Mouse (Mus musculus) forebrain, embryonic 16.5 days (tissue): ENCODE measurements around the gene Dph1. TPM values are rescaled to one million over a fixed set of nuclear protein-coding genes. Genes with fewer than 3 reads are reported as not detected.

Experiments used
- ATAC-seq: fragments of 200-750 bp; cut with Nextera tagmentation; 2 replicates; pipeline ENCODE4 v1.8.0; 2017; ENCODE audit warnings: mild to moderate bottlenecking, moderate library complexity
- H3K27ac ChIP-seq: fragments of 300-500 bp; sonication (generic); 2 replicates; pipeline ENCODE4 v1.5.1; 2014; ENCODE audit warnings: low read length, control low read depth
- H3K27me3 ChIP-seq: fragments of 300-500 bp; sonication (generic); replicated peaks from 2 replicates; pipeline ENCODE4 v1.6.1; 2014; ENCODE audit warnings: low read length; ENCODE audit not compliant: control insufficient read depth, insufficient read depth
- H3K36me3 ChIP-seq: fragments of 300-500 bp; sonication (generic); 2 replicates; pipeline ENCODE4 v1.6.1; 2014; ENCODE audit not compliant: control insufficient read depth, insufficient read depth
- H3K4me1 ChIP-seq: fragments of 300-500 bp; sonication (generic); replicated peaks from 2 replicates; pipeline ENCODE4 v1.6.1; 2014; ENCODE audit warnings: low read length; ENCODE audit not compliant: control insufficient read depth, insufficient read depth
- H3K4me2 ChIP-seq: fragments of 300-500 bp; sonication (generic); 2 replicates; pipeline ENCODE4 v1.6.1; 2014; ENCODE audit warnings: mild to moderate bottlenecking, low read length, control low read depth
- H3K4me3 ChIP-seq: fragments of 300-500 bp; sonication (generic); replicated peaks from 2 replicates; pipeline ENCODE4 v1.5.1; 2014; ENCODE audit warnings: mild to moderate bottlenecking, low read length, control low read depth
- H3K9ac ChIP-seq: fragments of 300-500 bp; sonication (generic); replicated peaks from 2 replicates; pipeline ENCODE4 v1.6.1; 2014; ENCODE audit warnings: low read depth, low read length, control low read depth
- H3K9me3 ChIP-seq: fragments of 300-500 bp; sonication (generic); 2 replicates; pipeline ENCODE4 v1.6.1; 2016; ENCODE audit warnings: low read length; ENCODE audit not compliant: control insufficient read depth
- WGBS: fragments of 180-500 bp; shearing (Covaris S2); extraction: QIAGEN DNeasy Blood & Tissue Kit; methylation state at CpG from one replicate; pipeline ENCODE4 v1.1.7; 2014; 5-methylcytosine and 5-hydroxymethylcytosine counted together
- polyA plus RNA-seq: library from polyadenylated mRNA; unstranded; fragments of >200 nt; fragmentation: Nextera tagmentation; extraction: Ambion mirVana; gene quantifications from 2 replicates; pipeline ENCODE4 v1.2.1, GENCODE M21; 2015

The Dph1 gene
- polyA plus RNA-seq, 1 experiment from 2014 or later = 16.1 TPM

DNA sequence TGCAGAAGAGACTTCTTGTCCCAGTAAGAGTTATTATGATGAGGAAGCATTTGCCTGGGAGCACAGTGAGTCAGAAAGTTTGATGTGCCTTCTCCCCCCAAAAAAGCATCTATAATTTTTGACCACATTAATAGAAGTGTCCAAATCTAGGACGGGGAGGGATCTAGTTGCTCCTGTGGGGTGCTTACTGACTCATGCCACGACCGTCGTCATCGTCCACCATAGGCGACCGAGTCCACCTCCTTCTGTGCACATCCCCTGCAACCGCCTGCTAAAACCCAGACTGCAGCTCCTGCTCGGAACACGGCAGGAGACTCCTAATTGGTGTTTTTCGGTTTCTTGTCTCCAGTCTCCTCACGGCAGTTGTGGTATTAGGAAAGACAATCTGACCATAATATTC lies 33.0 kb upstream of the Dph1 start:
- Histone ChIP-seq H3K9me3 (no peaks in the 10 kb centered on the region), H3K4me3 (no peak overlapping the region), H3K27me3 (no peaks in the 10 kb centered on the region), H3K4me1 (peaks cover 6% of the 10 kb centered on the region), H3K9ac (no peak overlapping the region), H3K36me3 (no peaks in the 10 kb centered on the region), H3K27ac (no peak overlapping the region), H3K4me2 (no peak overlapping the region)
- ATAC-seq = no peak
- 79% methylated on average over 12 of the region's 12 CpGs for WGBS

DNA sequence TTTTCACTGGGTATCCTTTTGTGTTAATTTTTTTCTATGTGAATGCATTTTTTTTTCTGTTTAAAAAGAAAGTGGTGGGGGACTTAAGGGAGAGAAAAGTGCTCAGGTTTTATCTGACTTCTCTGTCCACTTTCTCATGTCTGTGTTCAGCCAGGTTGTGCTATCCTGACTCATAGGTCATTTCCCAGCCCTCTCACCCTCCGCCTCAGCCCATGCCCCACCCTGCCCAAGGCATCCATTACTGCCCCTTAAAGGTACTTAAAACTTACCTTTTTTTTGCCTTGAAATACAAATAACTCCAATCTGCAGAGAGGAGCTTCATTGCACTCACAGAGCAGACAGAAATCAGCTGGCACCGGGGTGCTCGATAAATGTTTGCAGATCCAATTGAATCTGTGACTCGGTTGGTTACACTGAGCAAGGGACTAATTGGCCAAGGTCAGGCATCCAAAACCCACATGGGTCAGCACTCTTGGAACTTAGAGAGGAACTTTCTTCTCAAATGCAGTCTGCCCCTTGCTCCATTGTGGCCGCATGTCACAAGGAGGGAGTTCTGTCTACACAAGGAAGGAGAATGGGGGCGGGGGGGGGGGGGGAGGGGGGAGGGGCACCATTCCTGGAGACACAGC lies 29.6 kb upstream of the Dph1 start:
- H3K27me3 ChIP-seq = no peaks in the 10 kb centered on the region
- no peak overlapping the region for H3K4me3 ChIP-seq
- no peaks in the 10 kb centered on the region for H3K9me3 ChIP-seq
- WGBS = 45% methylated on average over 5 of the region's 6 CpGs
- no peak overlapping the region for H3K9ac ChIP-seq
- no peaks in the 10 kb centered on the region for H3K36me3 ChIP-seq
- H3K4me2 ChIP-seq = no peak overlapping the region
- H3K4me1 ChIP-seq = peaks cover 6% of the 10 kb centered on the region
- H3K27ac ChIP-seq = no peak overlapping the region
- ATAC-seq = no peak

DNA sequence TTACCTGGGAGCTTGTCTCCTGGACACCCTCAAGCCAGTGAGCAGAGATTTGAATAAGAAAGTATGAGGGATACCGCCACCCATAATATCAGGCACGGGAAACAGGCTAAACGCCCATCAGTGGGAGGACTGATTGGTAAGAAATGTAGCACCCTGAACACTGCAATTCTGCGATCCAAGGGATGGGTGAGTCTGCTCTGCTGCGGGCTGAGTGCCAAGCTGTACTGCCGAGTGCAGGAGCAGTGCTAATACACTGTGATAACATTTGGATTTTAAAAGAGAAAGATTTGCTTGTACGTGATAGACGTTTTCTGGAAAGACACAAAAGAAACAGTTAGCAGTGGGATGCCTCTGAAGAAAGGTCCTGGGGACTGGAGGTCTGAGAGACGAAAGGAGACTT lies 29.1 kb upstream of the Dph1 start:
- H3K4me3 ChIP-seq = no peak overlapping the region
- H3K27ac ChIP-seq = no peak overlapping the region
- H3K27me3 ChIP-seq = no peaks in the 10 kb centered on the region
- H3K4me2 ChIP-seq = no peak overlapping the region
- H3K36me3 ChIP-seq = no peaks in the 10 kb centered on the region
- H3K9ac ChIP-seq = no peak overlapping the region
- peak; percentile 54; the same call in 1 of the 2 replicates for ATAC-seq
- H3K4me1 ChIP-seq = peaks cover 8% of the 10 kb centered on the region
- WGBS = 17% methylated on average over 9 of the region's 9 CpGs
- no peaks in the 10 kb centered on the region for H3K9me3 ChIP-seq

DNA sequence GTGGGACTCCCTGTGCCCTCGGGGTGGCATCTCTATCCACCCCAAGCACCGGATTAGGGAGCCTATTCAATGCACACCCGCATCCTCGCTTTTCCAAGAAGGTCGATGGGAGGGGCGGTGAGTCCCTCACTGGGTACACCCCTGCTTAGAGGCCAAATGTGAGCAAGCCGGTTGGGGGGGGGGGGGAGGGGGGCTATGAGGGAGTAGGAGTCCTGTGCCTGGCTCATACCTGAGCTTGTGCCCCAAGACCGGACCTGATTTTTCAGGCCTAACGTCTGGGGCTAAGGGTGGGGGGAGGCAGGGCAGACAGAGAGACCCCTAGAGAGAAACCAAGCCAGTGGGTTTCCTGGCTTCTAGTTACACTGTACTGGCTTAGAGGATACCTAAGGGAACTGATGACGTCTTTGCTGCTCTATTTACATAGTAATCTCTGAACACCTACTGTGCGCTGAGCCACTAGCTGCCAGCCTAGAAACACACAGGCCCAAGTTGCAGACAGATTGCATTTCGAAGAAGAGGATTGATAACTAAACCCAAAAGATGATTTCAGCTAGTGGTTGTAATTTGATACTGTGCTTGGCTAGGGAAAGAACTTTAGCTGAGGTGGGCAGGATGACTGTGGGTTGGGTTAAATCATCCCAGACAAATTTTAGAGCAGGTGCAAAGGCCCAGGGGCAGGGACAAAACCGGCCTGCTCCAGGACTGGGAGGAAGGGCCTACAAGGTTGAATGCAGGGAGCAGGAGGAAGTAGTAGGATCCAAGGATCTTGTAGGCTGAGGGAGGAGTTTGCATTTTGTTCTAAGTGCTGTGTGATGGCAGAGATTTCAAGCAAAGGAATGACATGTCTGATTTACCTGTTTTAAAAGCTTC lies 23.3 kb upstream of the Dph1 start:
- H3K27me3 ChIP-seq = no peaks in the 10 kb centered on the region
- H3K27ac ChIP-seq = no peak overlapping the region
- H3K9ac ChIP-seq = peak overlapping the region; percentile 55
- no peaks in the 10 kb centered on the region for H3K36me3 ChIP-seq
- H3K4me2 ChIP-seq = peak overlapping the region; percentile 55
- H3K9me3 ChIP-seq = no peaks in the 10 kb centered on the region
- H3K4me1 ChIP-seq = peaks cover 24% of the 10 kb centered on the region
- ATAC-seq = no peak; the same call in 1 of the 2 replicates
- peak overlapping the region; percentile 30 for H3K4me3 ChIP-seq
- WGBS = 18% methylated on average over 13 of the region's 13 CpGs

DNA sequence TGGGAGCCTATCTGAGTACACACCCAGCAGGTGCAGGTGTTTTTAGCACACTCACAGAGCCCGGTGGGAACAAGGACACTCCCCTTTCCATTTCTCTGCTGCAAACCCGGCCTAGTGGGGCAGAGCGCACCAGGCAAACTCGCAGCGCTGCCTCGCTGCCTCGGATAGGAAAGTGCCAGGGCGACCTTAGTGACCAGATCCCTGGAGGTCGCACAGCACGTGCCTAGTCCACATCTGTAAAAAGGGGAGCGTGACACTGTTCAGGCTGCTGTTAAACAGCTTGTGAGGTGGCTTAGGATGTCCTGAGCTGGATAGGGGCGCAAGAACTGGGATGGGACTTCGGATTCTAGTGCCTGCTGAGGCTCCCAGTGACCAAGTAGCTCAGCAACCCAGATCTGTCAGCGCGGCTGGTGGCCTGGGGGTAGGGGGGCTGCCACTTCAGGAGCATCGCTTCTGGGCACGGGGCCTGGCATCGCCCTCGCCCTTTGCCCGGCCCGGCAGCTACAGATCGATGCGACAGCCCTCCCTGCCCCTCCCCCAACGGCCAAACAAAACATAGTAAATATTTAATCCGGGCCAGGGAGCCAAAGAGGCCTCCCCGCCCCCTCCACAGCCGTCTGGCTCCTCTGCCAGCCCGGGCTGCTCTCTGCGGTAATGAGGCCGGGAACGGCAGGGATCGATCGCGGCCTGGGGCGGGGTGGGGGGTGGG lies 22.5 kb upstream of the Dph1 start:
- Histone ChIP-seq H3K27me3 (no peaks in the 10 kb centered on the region), H3K9ac (peak overlapping the region; percentile 55), H3K27ac (no peak overlapping the region), H3K9me3 (no peaks in the 10 kb centered on the region), H3K4me3 (peak overlapping the region; percentile 30), H3K4me2 (peak overlapping the region; percentile 55), H3K4me1 (peaks cover 24% of the 10 kb centered on the region), H3K36me3 (no peaks in the 10 kb centered on the region)
- WGBS = 3% methylated on average over 35 of the region's 35 CpGs
- peak; percentile 64 for ATAC-seq

DNA sequence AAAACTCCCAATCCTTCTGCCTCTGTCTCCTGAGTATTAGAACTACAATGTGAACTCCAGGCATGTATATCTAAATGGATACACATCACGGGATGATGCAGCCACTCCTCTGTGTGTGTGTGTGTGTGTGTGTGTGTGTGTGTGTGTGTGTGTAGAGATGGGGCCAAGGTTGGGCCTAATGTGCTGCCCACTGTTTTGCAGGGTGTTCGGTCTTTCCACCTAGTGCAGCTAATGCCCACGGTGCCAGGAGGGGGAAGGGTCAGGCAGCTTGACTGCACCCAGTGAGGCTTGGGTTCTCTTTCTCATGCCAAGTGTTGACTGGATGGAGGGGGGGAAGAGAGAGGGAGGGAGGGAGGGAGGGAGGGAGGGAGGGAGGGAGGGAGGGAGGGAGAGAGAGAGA lies 21.8 kb upstream of the Dph1 start:
- no peaks in the 10 kb centered on the region for H3K9me3 ChIP-seq
- no peak overlapping the region for H3K4me2 ChIP-seq
- H3K27ac ChIP-seq = no peak overlapping the region
- WGBS = 92% methylated on average over 2 of the region's 3 CpGs
- no peak overlapping the region for H3K9ac ChIP-seq
- no peaks in the 10 kb centered on the region for H3K27me3 ChIP-seq
- H3K36me3 ChIP-seq = no peaks in the 10 kb centered on the region
- peaks cover 24% of the 10 kb centered on the region for H3K4me1 ChIP-seq
- no peak for ATAC-seq
- no peak overlapping the region for H3K4me3 ChIP-seq

DNA sequence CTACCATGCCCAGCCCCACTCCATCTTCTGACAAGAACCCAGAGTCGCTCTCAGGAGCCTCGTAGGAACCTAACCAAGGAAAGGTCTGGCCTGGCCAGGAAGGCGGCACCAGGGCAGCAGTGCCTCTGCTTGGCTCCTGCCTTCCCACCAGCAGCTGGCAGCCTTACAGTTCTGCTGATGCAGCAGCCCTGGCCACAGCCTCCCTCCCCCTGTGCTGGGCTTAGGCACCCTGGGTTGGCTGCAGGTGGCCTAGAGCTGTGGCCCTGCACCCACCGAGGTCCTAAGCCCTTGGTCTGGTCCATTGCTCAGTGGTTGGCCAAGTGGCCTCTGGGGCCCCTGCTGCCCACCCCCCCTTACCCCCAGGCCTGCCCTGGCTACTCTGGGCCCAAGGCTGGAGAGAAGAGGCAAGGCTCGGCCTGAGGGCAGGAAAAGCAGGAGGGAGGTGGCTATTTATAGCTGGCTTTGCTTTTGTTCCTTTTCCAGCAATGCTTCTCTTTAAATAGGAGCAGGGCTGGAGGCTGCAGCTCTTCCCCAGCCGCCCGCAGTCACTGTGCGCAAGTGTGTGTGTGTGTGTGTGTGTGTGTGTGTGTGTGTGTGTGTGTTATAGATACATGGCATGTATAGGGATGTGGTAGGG lies 21.1 kb upstream of the Dph1 start:
- Histone ChIP-seq H3K4me1 (peaks cover 24% of the 10 kb centered on the region), H3K4me3 (no peak overlapping the region), H3K27ac (peak overlapping the region; percentile 25; the same call in 1 of the 2 replicates), H3K9me3 (no peaks in the 10 kb centered on the region), H3K27me3 (no peaks in the 10 kb centered on the region), H3K36me3 (no peaks in the 10 kb centered on the region), H3K9ac (no peak overlapping the region), H3K4me2 (no peak overlapping the region)
- ATAC-seq = no peak
- 50% methylated on average over 8 of the region's 8 CpGs for WGBS

DNA sequence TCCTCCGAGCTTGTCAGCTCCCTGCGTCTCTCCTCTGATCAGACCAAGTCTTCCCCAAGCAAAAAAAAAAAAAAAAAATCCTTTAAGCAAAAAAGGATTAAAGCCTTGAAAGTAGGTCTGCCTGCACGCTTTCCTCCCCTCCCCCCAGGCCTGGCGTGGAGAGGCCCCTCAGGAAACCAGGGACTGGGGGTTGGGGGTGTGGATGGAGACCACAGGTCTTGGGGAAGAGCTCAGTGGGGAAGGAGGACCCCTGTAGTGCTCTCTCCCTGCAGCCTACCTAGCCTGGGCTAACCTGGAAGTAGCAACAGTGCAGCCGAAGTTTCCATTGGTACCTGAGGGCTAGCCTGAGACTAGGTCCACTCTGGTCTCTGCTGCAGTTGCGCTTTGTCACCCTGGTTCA lies 19.7 kb upstream of the Dph1 start:
- H3K36me3 ChIP-seq = no peaks in the 10 kb centered on the region
- no peaks in the 10 kb centered on the region for H3K27me3 ChIP-seq
- H3K9ac ChIP-seq = no peak overlapping the region
- H3K27ac ChIP-seq = no peak overlapping the region
- 43% methylated on average over 5 of the region's 6 CpGs for WGBS
- no peak overlapping the region for H3K4me3 ChIP-seq
- ATAC-seq = no peak
- peaks cover 24% of the 10 kb centered on the region for H3K4me1 ChIP-seq
- no peak overlapping the region for H3K4me2 ChIP-seq
- no peaks in the 10 kb centered on the region for H3K9me3 ChIP-seq

DNA sequence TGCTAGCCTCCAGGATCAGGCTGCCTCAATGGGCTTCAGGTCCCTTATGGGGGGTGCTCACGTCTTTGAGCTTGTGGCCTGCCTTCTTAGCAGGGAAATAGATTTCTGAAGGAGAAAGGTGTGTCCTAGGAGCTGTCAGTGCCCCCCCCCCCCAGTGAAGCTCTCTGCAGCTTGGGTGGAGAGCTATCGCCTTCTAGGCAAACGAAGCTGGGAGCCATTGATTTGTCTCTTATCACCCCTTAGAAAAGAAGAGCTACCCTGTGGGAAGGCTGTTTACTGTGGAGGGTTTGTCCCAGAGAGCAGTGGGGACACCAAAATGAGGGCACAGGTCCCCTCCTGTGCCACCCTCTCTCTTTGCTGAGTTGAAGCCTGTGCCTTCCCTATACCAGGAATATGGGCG lies 19.1 kb upstream of the Dph1 start:
- WGBS = 71% methylated on average over 4 of the region's 4 CpGs

More for the DNA sequence above, 19.1 kb upstream of the Dph1 start:
- Histone ChIP-seq H3K36me3 (no peaks in the 10 kb centered on the region), H3K27ac (no peak overlapping the region), H3K27me3 (no peaks in the 10 kb centered on the region), H3K4me2 (no peak overlapping the region), H3K9ac (no peak overlapping the region), H3K9me3 (no peaks in the 10 kb centered on the region), H3K4me1 (peaks cover 22% of the 10 kb centered on the region), H3K4me3 (no peak overlapping the region)
- no peak for ATAC-seq
